Mouse (Mus musculus): ENCODE data around the gene Atp6v1g2. TPM values are rescaled to one million over a fixed set of nuclear protein-coding genes. Genes with fewer than 3 reads are reported as not detected.
"Not testable (repeated sequence)": the region's sequence is repeated elsewhere in the genome, so short reads cannot be mapped to it uniquely, and the experiment has no call there.

Atp6v1g2 gene
- polyA plus RNA-seq, 1 experiment from 2014 or later = 52.4 TPM

GRCm38 (mm10) chr17:35232659-35233058, 801 bp upstream of the Atp6v1g2 start:
- no peak for ATAC-seq (ENCODE audit: low FRiP score)
- H3K4me1 ChIP-seq (replicated peaks) = peaks cover 52% of the 10 kb centered on the region
- H3K4me3 ChIP-seq = no peak overlapping the region
- H3K9ac ChIP-seq = no peak overlapping the region
- H3K4me2 ChIP-seq = no peak overlapping the region
- H3K27me3 ChIP-seq = no peaks in the 10 kb centered on the region
- peaks cover 40% of the 10 kb centered on the region for H3K36me3 ChIP-seq
- H3K27ac ChIP-seq = no peak overlapping the region; the same call in 1 of the 2 replicates
- H3K9me3 ChIP-seq = no peaks in the 10 kb centered on the region
- WGBS = 91% methylated on average over 5 of the region's 5 CpGs

GRCm38 (mm10) chr17:35234090-35234489, 630 bp downstream of the Atp6v1g2 start:
- H3K27ac ChIP-seq; H3K9ac ChIP-seq; H3K9me3 ChIP-seq; ATAC-seq (ENCODE audit: low FRiP score); H3K27me3 ChIP-seq: not testable (repeated sequence)
- 88% methylated on average over 7 of the region's 7 CpGs for WGBS
- Histone ChIP-seq H3K36me3 (peaks cover 26% of the 10 kb centered on the region), H3K4me1 (replicated peaks) (peaks cover 52% of the 10 kb centered on the region), H3K4me3 (peak overlapping the region; percentile 58; the same call in 1 of the 2 replicates), H3K4me2 (peak overlapping the region; percentile 93)

DNA sequence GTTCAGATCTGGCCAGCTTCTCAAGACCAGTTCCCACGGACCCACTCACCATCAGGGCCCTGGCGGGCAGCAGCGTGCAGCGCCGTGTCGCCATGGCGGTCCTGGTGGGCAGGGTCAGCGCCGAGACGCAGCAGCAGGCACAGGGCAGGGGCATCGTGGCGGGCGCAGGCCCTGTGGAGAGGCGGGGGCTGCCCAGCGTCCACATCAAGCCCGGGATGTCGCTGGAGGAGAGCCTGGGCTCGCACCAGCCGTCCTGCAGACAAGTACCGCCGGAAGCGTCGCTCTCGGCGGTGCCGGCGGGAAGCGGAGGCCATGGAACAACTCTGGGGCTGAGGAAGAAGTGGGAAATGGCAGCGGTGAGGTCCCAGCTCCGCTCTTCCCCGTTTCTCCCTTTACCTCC, 1.4 kb downstream of the Atp6v1g2 start:
- H3K4me3 ChIP-seq = peak overlapping the region; percentile 58
- H3K9me3 ChIP-seq = no peaks in the 10 kb centered on the region
- peak overlapping the region; percentile 93 for H3K4me2 ChIP-seq
- no peaks in the 10 kb centered on the region for H3K27me3 ChIP-seq
- no peak for ATAC-seq (ENCODE audit: low FRiP score)
- peak overlapping the region; percentile 96 for H3K27ac ChIP-seq
- H3K9ac ChIP-seq = peak overlapping the region; percentile 91
- H3K4me1 ChIP-seq (replicated peaks) = peaks cover 54% of the 10 kb centered on the region
- peaks cover 18% of the 10 kb centered on the region for H3K36me3 ChIP-seq
- 7% methylated on average over 31 of the region's 31 CpGs for WGBS

- Histone ChIP-seq H3K4me3 (peak within 1 kb of the TSS; percentile 58), H3K27me3 (no peaks in the 10 kb centered on the region), H3K9ac (peak within 1 kb of the TSS; percentile 91), H3K4me2 (peak within 1 kb of the TSS; percentile 93), H3K4me1 (replicated peaks) (peaks cover 63% of the 10 kb centered on the region), H3K36me3 (peaks cover 12% of the 10 kb centered on the region), H3K27ac (peak within 1 kb of the TSS; percentile 96), H3K9me3 (no peaks in the 10 kb centered on the region)
- WGBS = under 1% methylated on average over 35 of the region's 35 CpGs
- peak; percentile 78 for ATAC-seq (ENCODE audit: low FRiP score)
Measured at GRCm38 (mm10) chr17:35235614-35236389, 2.3 kb downstream of the Atp6v1g2 start, which contains the start of gene Nfkbil1. Gene Nfkbil1 (minus strand): TSS chr17:35235792.

DNA sequence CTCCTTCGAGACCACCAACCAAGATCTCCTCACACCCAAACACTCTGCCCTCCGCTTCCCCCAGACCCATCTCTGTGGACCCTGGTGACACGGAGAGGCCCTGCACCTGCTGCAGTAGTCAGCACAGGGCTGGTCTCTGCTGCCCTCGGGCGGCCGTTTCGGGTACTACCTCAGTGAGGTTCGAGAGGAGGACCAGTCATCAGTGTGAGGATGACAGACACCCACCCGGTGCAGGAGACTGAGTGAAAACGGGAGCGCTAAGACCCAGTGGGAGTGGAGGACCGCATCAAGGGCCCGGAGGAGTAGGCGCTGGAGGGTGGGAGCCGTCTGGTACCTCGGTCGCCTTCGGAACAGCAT, 2.9 kb downstream of the Atp6v1g2 start:
- H3K4me3 ChIP-seq = peak overlapping the region; percentile 58
- under 1% methylated on average over 18 of the region's 18 CpGs for WGBS
- H3K4me1 ChIP-seq (replicated peaks) = peaks cover 62% of the 10 kb centered on the region

GRCm38 (mm10) chr17:35236996-35237395, 3.5 kb downstream of the Atp6v1g2 start:
- Histone ChIP-seq H3K36me3 (peaks cover 7% of the 10 kb centered on the region; the same call in 1 of the 2 replicates), H3K4me3 (peak overlapping the region; percentile 58), H3K27me3 (no peaks in the 10 kb centered on the region), H3K27ac (peak overlapping the region; percentile 96), H3K4me1 (replicated peaks) (peaks cover 56% of the 10 kb centered on the region), H3K9ac (peak overlapping the region; percentile 91), H3K4me2 (peak overlapping the region; percentile 93), H3K9me3 (no peaks in the 10 kb centered on the region)
- no peak for ATAC-seq (ENCODE audit: low FRiP score)
- WGBS = 75% methylated on average over 9 of the region's 9 CpGs

More for the DNA sequence above, 2.9 kb downstream of the Atp6v1g2 start:
- H3K9me3 ChIP-seq = no peaks in the 10 kb centered on the region
- H3K27me3 ChIP-seq = no peaks in the 10 kb centered on the region
- H3K27ac ChIP-seq = peak overlapping the region; percentile 96
- H3K36me3 ChIP-seq = peaks cover 7% of the 10 kb centered on the region
- ATAC-seq (ENCODE audit: low FRiP score) = peak; percentile 78
- peak overlapping the region; percentile 91 for H3K9ac ChIP-seq
- peak overlapping the region; percentile 93 for H3K4me2 ChIP-seq

GRCm38 (mm10) chr17:35237504-35237903, 4.0 kb downstream of the Atp6v1g2 start:
- H3K27ac ChIP-seq = no peak overlapping the region

DNA sequence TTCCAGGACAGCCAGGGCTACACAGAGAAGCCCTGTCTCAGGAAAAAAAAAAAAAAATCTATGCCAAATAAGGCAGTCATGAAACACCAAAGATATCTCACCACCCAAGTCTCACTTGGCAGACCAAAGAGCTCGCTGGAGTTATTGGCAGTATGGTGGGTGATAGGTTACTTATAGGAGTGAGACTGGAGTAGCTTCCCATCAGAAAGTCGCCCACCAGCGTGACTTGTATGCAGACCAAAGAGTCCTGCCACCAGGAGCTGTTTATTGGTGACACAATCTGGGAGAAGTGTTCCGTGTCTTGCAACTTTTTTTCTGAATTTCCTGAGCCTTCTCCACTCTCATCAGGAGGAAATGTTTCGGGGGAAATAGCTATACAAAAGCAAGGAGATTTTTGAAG, 6.2 kb downstream of the Atp6v1g2 start:
- Histone ChIP-seq H3K27me3 (no peaks in the 10 kb centered on the region), H3K4me1 (replicated peaks) (peaks cover 46% of the 10 kb centered on the region), H3K4me3 (no peak overlapping the region), H3K4me2 (no peak overlapping the region), H3K27ac (no peak overlapping the region), H3K9me3 (no peaks in the 10 kb centered on the region), H3K36me3 (peaks cover 15% of the 10 kb centered on the region), H3K9ac (peak overlapping the region; percentile 69; the same call in 1 of the 2 replicates)
- WGBS = 88% methylated on average over 5 of the region's 5 CpGs
- ATAC-seq (ENCODE audit: low FRiP score) = no peak

More at GRCm38 (mm10) chr17:35237504-35237903, 4.0 kb downstream of the Atp6v1g2 start:
- H3K36me3 ChIP-seq = peaks cover 7% of the 10 kb centered on the region; the same call in 1 of the 2 replicates
- no peaks in the 10 kb centered on the region for H3K9me3 ChIP-seq
- ATAC-seq (ENCODE audit: low FRiP score) = no peak
- H3K9ac ChIP-seq = peak overlapping the region; percentile 91
- H3K4me1 ChIP-seq (replicated peaks) = peaks cover 51% of the 10 kb centered on the region
- peak overlapping the region; percentile 58; the same call in 1 of the 2 replicates for H3K4me3 ChIP-seq
- H3K27me3 ChIP-seq = no peaks in the 10 kb centered on the region
- 85% methylated on average over 12 of the region's 12 CpGs for WGBS
- H3K4me2 ChIP-seq = peak overlapping the region; percentile 93

DNA sequence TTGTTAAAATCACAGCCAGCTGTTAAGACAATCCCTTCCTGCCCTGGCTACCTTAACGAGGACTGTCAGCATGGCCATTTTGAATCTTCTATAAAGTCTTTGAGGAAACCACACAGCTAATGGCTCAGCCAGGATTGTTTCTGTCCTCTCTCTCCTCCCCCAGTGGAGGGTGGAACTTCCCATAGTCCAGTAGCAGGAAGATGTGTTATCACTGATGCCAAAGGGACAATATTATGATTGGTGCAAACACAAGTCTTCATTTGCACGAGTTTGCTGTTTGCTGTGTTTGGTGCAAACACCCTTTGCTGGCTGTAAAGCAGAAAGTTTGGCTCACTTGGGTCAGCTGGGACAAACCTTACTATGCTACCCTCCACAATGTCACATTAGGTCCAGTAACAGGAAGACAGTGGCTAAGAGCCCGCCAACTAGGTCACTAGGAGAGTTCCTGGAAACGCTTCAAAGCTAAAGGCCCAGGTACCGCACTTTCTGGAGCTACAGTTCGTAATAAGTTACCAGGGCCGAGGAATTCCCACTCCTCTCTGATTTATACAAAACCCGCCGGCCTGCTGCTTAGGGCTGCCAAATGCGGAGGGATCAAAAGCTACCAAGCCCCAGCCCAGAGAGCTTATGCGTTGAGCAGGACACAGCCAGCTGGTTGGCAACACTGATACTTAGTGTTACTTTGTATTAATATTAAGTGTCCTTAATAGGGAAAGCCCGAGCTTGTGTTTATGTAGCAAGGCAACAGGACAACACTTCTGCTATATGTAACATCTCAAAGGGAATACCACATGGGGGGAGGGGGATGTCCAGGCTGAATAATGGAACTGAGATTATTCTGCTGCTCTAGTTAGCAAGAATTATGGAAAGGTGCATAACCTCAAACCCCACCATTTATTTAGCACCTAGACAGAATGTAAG, 7.2 kb downstream of the Atp6v1g2 start:
- WGBS = 33% methylated on average over 12 of the region's 12 CpGs
- H3K36me3 ChIP-seq = peaks cover 25% of the 10 kb centered on the region
- no peaks in the 10 kb centered on the region for H3K9me3 ChIP-seq
- no peaks in the 10 kb centered on the region for H3K27me3 ChIP-seq
- peak overlapping the region; percentile 75 for H3K4me3 ChIP-seq
- peaks cover 51% of the 10 kb centered on the region for H3K4me1 ChIP-seq (replicated peaks)
- peak; percentile 4; the same call in 1 of the 2 replicates for ATAC-seq (ENCODE audit: low FRiP score)
- peak overlapping the region; percentile 97 for H3K27ac ChIP-seq
- H3K4me2 ChIP-seq = peak overlapping the region; percentile 92
- H3K9ac ChIP-seq = peak overlapping the region; percentile 69

DNA sequence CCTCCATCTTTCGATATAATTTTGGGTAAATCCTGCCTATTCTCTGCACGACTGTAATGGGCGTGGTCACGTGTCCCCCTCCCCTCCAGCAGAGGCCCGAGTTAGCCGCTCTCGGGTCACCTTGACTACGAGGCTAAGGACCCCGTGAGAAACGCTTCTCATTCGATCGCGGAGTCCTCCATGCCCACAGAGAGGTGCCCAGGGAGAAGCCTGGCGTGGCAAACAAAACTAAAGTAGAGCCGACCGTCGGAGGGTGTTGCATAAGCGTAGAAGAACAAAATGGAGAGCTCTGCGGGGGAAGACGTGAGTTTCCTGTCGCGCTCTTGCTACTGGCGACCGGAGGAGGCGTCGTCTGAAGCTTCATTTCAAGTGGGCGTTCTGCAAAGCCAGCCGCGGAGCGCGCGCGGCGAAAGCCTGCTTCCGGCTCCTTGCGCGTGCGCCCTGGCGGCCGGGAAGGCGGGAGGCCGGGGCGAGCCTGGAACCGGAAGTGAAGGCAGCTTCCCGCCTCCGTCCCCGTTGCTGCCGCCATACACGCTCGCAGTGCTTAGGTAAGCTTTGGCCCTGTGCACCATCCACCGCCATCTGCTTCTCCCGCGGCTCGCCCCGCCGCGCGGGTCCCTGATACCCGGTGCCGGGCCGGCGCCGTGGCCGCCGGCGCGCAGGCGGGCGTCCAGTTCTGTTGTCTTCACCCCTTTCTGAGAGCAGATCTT, 8.0 kb downstream of the Atp6v1g2 start, which contains the start of gene Ddx39b:
Gene Ddx39b, plus strand, starts transcription at position 442 of the 710 bp plus-strand sequence.
- H3K4me1 ChIP-seq (replicated peaks) = peaks cover 58% of the 10 kb centered on the region
- peak within 1 kb of the TSS; percentile 75 for H3K4me3 ChIP-seq
- WGBS = under 1% methylated on average over 67 of the region's 69 CpGs
- peaks cover 33% of the 10 kb centered on the region for H3K36me3 ChIP-seq
- H3K27me3 ChIP-seq = no peaks in the 10 kb centered on the region
- H3K9me3 ChIP-seq = no peaks in the 10 kb centered on the region
- H3K9ac ChIP-seq = peak within 1 kb of the TSS; percentile 99
- peak within 1 kb of the TSS; percentile 92 for H3K4me2 ChIP-seq
- H3K27ac ChIP-seq = peak within 1 kb of the TSS; percentile 97
- ATAC-seq (ENCODE audit: low FRiP score) = peak; percentile 90
